8 mouse cellular contexts compared by ENCODE assay signal in the genomic region with DNA sequence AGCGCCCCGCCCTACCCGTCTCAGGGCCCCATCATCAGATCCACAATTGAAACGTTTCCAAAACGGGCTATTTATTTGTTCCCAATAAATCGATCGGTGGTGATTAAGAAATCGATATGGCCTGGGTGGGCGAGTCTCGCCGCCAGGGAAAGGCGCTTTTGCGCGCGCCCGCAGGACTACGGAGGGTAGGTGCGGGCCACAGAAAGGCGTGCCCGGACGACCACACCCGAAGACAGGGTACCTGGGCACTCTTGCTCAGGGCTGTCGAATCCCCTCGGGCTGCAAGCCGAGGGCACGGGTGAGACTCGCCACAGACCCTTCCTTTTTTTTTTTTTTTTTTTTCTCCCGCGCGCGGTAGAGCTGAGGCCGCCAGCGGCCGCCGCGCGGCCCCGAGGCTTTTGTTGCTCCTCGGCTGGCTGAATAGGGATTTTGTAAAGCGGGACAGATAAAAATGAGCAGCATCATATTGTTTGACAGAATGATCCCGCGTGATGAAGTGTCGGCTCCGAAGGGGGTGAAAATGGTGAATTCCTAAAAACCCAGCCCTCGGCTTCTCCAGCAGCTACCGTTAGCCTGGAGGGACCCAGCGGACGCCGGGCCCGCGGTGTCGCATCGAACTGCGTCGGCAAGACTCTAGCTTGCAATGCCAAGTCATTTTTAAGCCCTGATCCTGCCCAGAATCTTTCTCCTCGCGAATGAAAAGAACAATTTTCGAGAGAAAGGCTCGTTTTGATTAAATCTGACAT. TPM values are rescaled to one million over a fixed set of nuclear protein-coding genes. Genes with fewer than 3 reads are reported as not detected.
DNase-seq lines count a peak whose midpoint lies in the region; ATAC-seq lines count a peak whose summit lies in the region.

No protein-coding gene starts in this region.

- H3K9ac ChIP-seq in intestine, embryonic 15.5 days: no peak overlapping the region
- H3K9ac ChIP-seq in stomach, embryonic 14.5 days (replicated peaks; ENCODE audit: low read depth, low read length): no peak overlapping the region

- H3K27me3 ChIP-seq in intestine, embryonic 15.5 days (replicated peaks): peaks cover 79% of the 10 kb centered on the region
- peaks cover 63% of the 10 kb centered on the region for H3K27me3 ChIP-seq in stomach, embryonic 14.5 days (ENCODE audit: control insufficient read depth, insufficient read depth, low read length)

- H3K4me2 ChIP-seq in intestine, embryonic 15.5 days (replicated peaks): peak overlapping the region; percentile 55
- H3K4me2 ChIP-seq in stomach, embryonic 14.5 days (replicated peaks; ENCODE audit: low read depth, low read length): peak overlapping the region; percentile 30

- H3K36me3 ChIP-seq in intestine, embryonic 15.5 days: no peaks in the 10 kb centered on the region
- no peaks in the 10 kb centered on the region for H3K36me3 ChIP-seq in stomach, embryonic 14.5 days (ENCODE audit: control insufficient read depth, insufficient read depth, low read length)

- no peaks in the 10 kb centered on the region for H3K9me3 ChIP-seq in intestine, embryonic 15.5 days
- no peaks in the 10 kb centered on the region for H3K9me3 ChIP-seq in stomach, embryonic 14.5 days (ENCODE audit: control insufficient read depth, low read depth, low read length)

- 0 out of 2 replicates have a peak, but pooled peaks have one; percentile 18 for ATAC-seq in intestine, embryonic 15.5 days
- no peak for ATAC-seq in stomach, embryonic 14.5 days (ENCODE audit: insufficient number of reproducible peaks, insufficient read depth, low FRiP score, low read depth)
- ATAC-seq in activated CD4-positive, CD25-positive, alpha-beta regulatory T cell, adult 4 months: no peak

- peak overlapping the region; percentile 19 for H3K4me3 ChIP-seq in intestine, embryonic 15.5 days (replicated peaks)
- peak overlapping the region; percentile 11; the same call in 1 of the 2 replicates for H3K4me3 ChIP-seq in stomach, embryonic 14.5 days (ENCODE audit: low read depth, low read length)

- intact Hi-C loops in gastrocnemius, postnatal 14 days (cut with DNase I; ENCODE audit: low total_unique reads): no loop called here

- peaks cover 21% of the 10 kb centered on the region for H3K4me1 ChIP-seq in intestine, embryonic 15.5 days (replicated peaks)
- H3K4me1 ChIP-seq in stomach, embryonic 14.5 days (ENCODE audit: control insufficient read depth, insufficient read depth, low read length): peaks cover 7% of the 10 kb centered on the region; the same call in 1 of the 2 replicates

- peak; percentile 26 for DNase-seq in adrenal gland, adult 2 months
- DNase-seq in adrenal gland, postnatal 10 days: no peak
- peak; percentile 13 for DNase-seq in ovary, postnatal 36 days (ENCODE audit: low spot score)
- no peak for DNase-seq in ovary, postnatal 14 days (ENCODE audit: low spot score)
- no peak for DNase-seq in gastrocnemius, postnatal 14 days

- H3K27ac ChIP-seq in intestine, embryonic 15.5 days: no peak overlapping the region
- H3K27ac ChIP-seq in stomach, embryonic 14.5 days (ENCODE audit: low read length): no peak overlapping the region

- 2% methylated on average over 59 of the region's 59 CpGs for WGBS in intestine, embryonic 15.5 days
- WGBS in stomach, embryonic 14.5 days: 2% methylated on average over 59 of the region's 59 CpGs

RNA-seq across cellular contexts. Expression of a gene that starts 5.0 kb away (rescaled TPM):
- under 1 TPM; 0.40 to 0.55 TPM for total RNA-seq in adrenal gland, adult 2 months (2021)
- 1.7 and 3.0 TPM in 2 replicates for polyA plus RNA-seq in adrenal gland, adult 2 months (2012; rRNA removed)
- 1 to 10 TPM; 2.4 to 3.5 TPM for total RNA-seq in adrenal gland, postnatal 10 days (2021)
- 0.83 and 1.3 TPM in 2 replicates for polyA plus RNA-seq in intestine, embryonic 15.5 days (2015; fragmentation: Nextera tagmentation; extraction: Ambion mirVana)
- 1.7 and 2.1 TPM in 2 replicates for polyA plus RNA-seq in stomach, embryonic 14.5 days (2014; fragmentation: Nextera tagmentation; extraction: Ambion mirVana)
- not detected for polyA plus RNA-seq in activated CD4-positive, CD25-positive, alpha-beta regulatory T cell, adult 4 months (2017; shearing (Covaris generic))
- 1 to 10 TPM; 2.4 to 3.9 TPM for total RNA-seq in gastrocnemius, postnatal 14 days (2021)

Comparison
In these comparisons a context has a peak if more than half of its experiments do, and no peak if none do; other contexts are left out.
1. DNase-seq: peak in adrenal gland, adult 2 months (single experiment) and ovary, postnatal 36 days (single experiment); none in adrenal gland, postnatal 10 days (single experiment), ovary, postnatal 14 days (single experiment) and gastrocnemius, postnatal 14 days (single experiment).